Mouse (Mus musculus) embryonic facial prominence, embryonic 10.5 days (tissue): ENCODE measurements around the gene Mpzl2. TPM values are rescaled to one million over a fixed set of nuclear protein-coding genes. Genes with fewer than 3 reads are reported as not detected.

Source experiments
- DNase-seq: peaks from one replicate; pipeline ENCODE4 v3.0.0-alpha.2; 2017; ENCODE audit warnings: low spot score
- H3K27ac ChIP-seq: fragments of 300-500 bp; sonication (generic); replicated peaks from 2 replicates; pipeline ENCODE4 v1.5.1; 2016; ENCODE audit warnings: mild to moderate bottlenecking
- H3K27me3 ChIP-seq: fragments of 300-500 bp; sonication (generic); replicated peaks from 2 replicates; pipeline ENCODE4 v1.6.1; 2016; ENCODE audit warnings: low read depth, mild to moderate bottlenecking; ENCODE audit not compliant: poor library complexity, severe bottlenecking
- H3K36me3 ChIP-seq: fragments of 300-500 bp; sonication (generic); replicated peaks from 2 replicates; pipeline ENCODE4 v1.6.1; 2016; ENCODE audit warnings: mild to moderate bottlenecking, moderate library complexity
- H3K4me1 ChIP-seq: fragments of 300-500 bp; sonication (generic); 2 replicates; pipeline ENCODE4 v1.6.1; 2016
- H3K4me3 ChIP-seq: fragments of 300-500 bp; sonication (generic); 2 replicates; pipeline ENCODE4 v1.5.1; 2016; ENCODE audit warnings: mild to moderate bottlenecking, moderate library complexity
- H3K9me3 ChIP-seq: fragments of 300-500 bp; sonication (generic); 2 replicates; pipeline ENCODE4 v1.6.1; 2016; ENCODE audit warnings: mild to moderate bottlenecking
- WGBS: fragments of 180-500 bp; shearing (Covaris S2); methylation state at CpG from one replicate; pipeline ENCODE4 v1.1.7; 2016; 5-methylcytosine and 5-hydroxymethylcytosine counted together
- polyA plus RNA-seq: library from polyadenylated mRNA; unstranded; fragments of >200 nt; fragmentation: Nextera tagmentation; extraction: Ambion mirVana; gene quantifications from 2 replicates; pipeline ENCODE4 v1.2.1, GENCODE M21; 2016

The Mpzl2 gene
- polyA plus RNA-seq, 1 experiment from 2014 or later: 9.7 TPM

GRCm38 (mm10) chr9:45058304-45058940 is 18.8 kb downstream of the Mpzl2 start:
- Histone ChIP-seq H3K27ac (no peak overlapping the region), H3K36me3 (no peaks in the 10 kb centered on the region), H3K4me1 (peaks cover 25% of the 10 kb centered on the region), H3K27me3 (peaks cover 44% of the 10 kb centered on the region), H3K9me3 (no peaks in the 10 kb centered on the region), H3K4me3 (no peak overlapping the region)
- 21% methylated on average over 5 of the region's 5 CpGs for WGBS
- peak; percentile 45 for DNase-seq

GRCm38 (mm10) chr9:45060151-45060550 is 20.6 kb downstream of the Mpzl2 start:
- Histone ChIP-seq H3K4me3 (no peak overlapping the region), H3K4me1 (peaks cover 25% of the 10 kb centered on the region), H3K36me3 (no peaks in the 10 kb centered on the region), H3K9me3 (no peaks in the 10 kb centered on the region), H3K27me3 (peaks cover 44% of the 10 kb centered on the region), H3K27ac (no peak overlapping the region)
- peak; percentile 10 for DNase-seq
- WGBS: 36% methylated on average over 7 of the region's 7 CpGs

DNA sequence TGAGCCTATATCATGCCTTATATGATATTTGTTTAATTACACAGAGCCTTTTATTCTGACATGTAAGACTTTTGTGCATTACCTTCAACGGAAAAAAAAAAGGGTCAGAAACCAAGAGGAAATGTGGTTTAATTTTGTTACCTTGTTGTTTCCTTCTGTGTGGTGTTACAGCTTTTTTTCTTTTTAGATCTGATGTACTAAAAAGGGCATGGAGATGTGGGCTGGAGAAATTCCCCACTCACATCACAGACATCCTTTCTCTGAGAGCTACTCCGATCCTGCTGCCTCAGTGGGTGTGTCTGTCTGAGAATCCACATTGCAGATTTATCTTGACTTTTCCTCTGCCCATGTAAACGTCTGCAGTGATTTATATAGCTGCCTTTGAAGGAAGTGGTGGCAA is 23.1 kb downstream of the Mpzl2 start:
- Histone ChIP-seq H3K27me3 (peaks cover 32% of the 10 kb centered on the region), H3K27ac (no peak overlapping the region), H3K9me3 (no peaks in the 10 kb centered on the region), H3K36me3 (no peaks in the 10 kb centered on the region), H3K4me3 (no peak overlapping the region), H3K4me1 (peaks cover 21% of the 10 kb centered on the region)
- DNase-seq: no peak
- 81% methylated on average over 3 of the region's 3 CpGs for WGBS

DNA sequence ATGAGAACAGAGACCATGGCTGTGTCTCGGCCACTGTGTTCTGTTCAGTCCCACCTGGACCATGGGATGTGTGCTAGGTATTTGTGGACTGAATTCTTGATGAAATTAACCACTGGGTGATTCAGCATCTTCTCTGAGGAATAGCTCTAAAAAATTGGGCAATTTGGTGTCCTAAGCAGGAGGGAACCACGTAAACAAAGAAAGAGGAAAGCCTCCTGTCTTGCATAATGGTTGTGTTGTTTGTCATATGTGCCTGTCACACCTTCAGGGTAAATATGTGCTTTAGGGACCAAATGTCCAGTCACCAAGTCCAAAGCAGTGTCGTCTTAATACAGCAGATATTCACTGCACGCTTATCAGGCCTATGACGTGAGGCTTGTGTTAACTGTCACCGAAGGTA is 24.8 kb downstream of the Mpzl2 start:
- Histone ChIP-seq H3K4me3 (no peak overlapping the region), H3K27ac (no peak overlapping the region), H3K36me3 (no peaks in the 10 kb centered on the region), H3K27me3 (peaks cover 29% of the 10 kb centered on the region), H3K4me1 (peaks cover 6% of the 10 kb centered on the region; the same call in 1 of the 2 replicates), H3K9me3 (no peaks in the 10 kb centered on the region)
- 81% methylated on average over 6 of the region's 6 CpGs for WGBS
- DNase-seq: no peak

- no peak overlapping the region for H3K4me3 ChIP-seq
- WGBS: 86% methylated on average over 4 of the region's 4 CpGs
- H3K27ac ChIP-seq: no peak overlapping the region
- no peaks in the 10 kb centered on the region for H3K4me1 ChIP-seq
- peaks cover 7% of the 10 kb centered on the region for H3K27me3 ChIP-seq
- DNase-seq: no peak
- H3K36me3 ChIP-seq: no peaks in the 10 kb centered on the region
- no peaks in the 10 kb centered on the region for H3K9me3 ChIP-seq
Observed at GRCm38 (mm10) chr9:45066735-45067134, 27.1 kb downstream of the Mpzl2 start.

DNA sequence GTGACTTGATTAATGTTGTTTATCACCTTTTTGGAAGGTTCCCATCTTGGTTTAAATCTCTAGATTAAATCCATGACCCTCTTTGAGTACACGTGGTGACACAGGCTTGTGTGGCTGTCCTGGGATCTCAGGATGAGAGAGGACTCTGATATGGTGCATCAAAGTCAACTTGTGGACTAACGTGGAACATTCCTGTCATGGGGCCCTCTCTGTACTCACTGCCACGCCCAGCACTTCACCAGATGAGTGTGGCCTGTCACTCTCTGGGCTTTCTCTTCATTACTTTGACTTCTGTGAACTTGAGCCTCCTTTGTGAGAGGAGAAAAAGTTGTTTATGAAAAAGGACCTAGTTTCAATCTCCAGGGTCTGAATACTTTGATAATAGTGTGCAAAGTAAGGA is 32.2 kb downstream of the Mpzl2 start:
- 65% methylated on average over 3 of the region's 3 CpGs for WGBS
- Histone ChIP-seq H3K27me3 (no peaks in the 10 kb centered on the region), H3K9me3 (no peaks in the 10 kb centered on the region), H3K4me3 (no peak overlapping the region), H3K36me3 (no peaks in the 10 kb centered on the region), H3K4me1 (no peaks in the 10 kb centered on the region), H3K27ac (no peak overlapping the region)
- no peak for DNase-seq

GRCm38 (mm10) chr9:45077859-45078258 is 38.3 kb downstream of the Mpzl2 start:
- Histone ChIP-seq H3K4me3 (no peak overlapping the region), H3K9me3 (no peaks in the 10 kb centered on the region), H3K36me3 (no peaks in the 10 kb centered on the region), H3K4me1 (no peaks in the 10 kb centered on the region), H3K27ac (no peak overlapping the region), H3K27me3 (no peaks in the 10 kb centered on the region; the same call in 1 of the 2 replicates)
- no peak for DNase-seq
- WGBS: 71% methylated on average over 3 of the region's 3 CpGs

DNA sequence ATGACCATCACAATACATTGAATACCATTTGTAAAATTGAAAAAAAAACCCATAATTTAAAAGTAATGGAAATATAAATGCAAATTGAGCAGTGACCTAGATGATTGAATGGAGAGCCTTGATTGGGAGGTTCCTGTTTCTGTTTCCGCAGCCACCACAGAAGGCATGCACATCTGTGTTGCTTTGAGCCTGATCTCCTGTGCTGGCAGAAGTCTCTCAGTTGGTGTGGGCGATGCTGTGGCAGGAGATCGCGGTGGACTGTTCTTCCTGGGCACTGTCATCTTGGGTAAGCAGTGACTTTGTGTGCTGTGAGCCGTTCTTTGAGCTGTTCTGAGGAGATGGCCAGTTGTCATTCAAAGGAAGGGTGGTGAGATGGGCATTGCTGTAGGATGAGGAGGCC is 39.4 kb downstream of the Mpzl2 start, which contains the start of gene Jaml:
Jaml (plus strand) TSS at position 173 of the 400 bp plus-strand sequence.
- H3K4me1 ChIP-seq: no peaks in the 10 kb centered on the region
- no peaks in the 10 kb centered on the region for H3K36me3 ChIP-seq
- no peaks in the 10 kb centered on the region; the same call in 1 of the 2 replicates for H3K27me3 ChIP-seq
- 86% methylated on average over 5 of the region's 5 CpGs for WGBS
- H3K27ac ChIP-seq: no peak within 1 kb of the TSS
- DNase-seq: no peak
- H3K9me3 ChIP-seq: no peaks in the 10 kb centered on the region
- H3K4me3 ChIP-seq: no peak within 1 kb of the TSS

DNA sequence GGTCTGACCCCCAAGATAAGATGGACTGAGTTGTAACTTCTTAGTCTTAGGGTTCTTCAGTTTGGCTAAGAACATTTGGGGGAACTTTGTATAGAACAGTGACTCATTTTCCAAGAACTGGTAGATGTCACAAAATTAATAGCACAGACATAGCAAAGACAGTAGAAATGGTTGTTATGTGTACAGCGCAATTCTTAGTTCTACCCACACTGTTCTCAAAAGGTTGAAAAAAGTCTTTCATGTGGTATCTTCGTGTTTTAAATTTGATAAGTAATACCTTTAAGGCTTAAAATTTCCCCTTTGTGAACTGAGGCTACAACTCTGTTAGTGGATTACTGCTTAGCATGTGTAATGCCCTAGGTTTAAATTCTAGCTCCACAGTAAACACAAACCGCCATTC is 43.5 kb downstream of the Mpzl2 start:
- Histone ChIP-seq H3K9me3 (no peaks in the 10 kb centered on the region), H3K4me1 (no peaks in the 10 kb centered on the region), H3K27ac (no peak overlapping the region), H3K27me3 (peaks cover 15% of the 10 kb centered on the region), H3K4me3 (no peak overlapping the region), H3K36me3 (no peaks in the 10 kb centered on the region)
- 87% methylated on average over 3 of the region's 3 CpGs for WGBS
- no peak for DNase-seq

DNA sequence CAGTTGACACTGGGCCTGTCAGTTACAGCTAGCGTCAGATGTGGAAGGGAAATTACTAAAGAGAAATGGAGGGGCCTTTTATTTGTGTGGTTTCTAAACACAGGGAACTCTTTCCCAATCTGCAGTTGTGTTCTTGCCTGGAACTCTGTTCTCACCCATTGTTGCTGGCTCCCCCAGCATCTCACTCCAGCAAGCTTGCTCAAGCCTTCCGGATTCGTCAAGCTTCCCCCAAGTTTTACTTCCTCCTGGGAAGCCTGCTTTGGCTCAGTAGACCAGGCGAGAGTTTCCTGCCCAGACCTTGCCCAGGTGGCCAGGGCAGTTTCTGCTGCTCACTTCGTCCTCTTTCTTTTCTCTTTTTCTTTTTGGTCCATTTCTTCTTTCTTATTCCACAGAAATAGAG is 45.0 kb downstream of the Mpzl2 start:
- DNase-seq: no peak
- WGBS: 77% methylated on average over 5 of the region's 5 CpGs
- H3K9me3 ChIP-seq: no peaks in the 10 kb centered on the region
- H3K27me3 ChIP-seq: peaks cover 18% of the 10 kb centered on the region
- no peaks in the 10 kb centered on the region for H3K36me3 ChIP-seq
- H3K27ac ChIP-seq: no peak overlapping the region
- H3K4me3 ChIP-seq: no peak overlapping the region
- no peaks in the 10 kb centered on the region for H3K4me1 ChIP-seq

- Histone ChIP-seq H3K27ac (no peak overlapping the region), H3K4me1 (no peaks in the 10 kb centered on the region), H3K4me3 (no peak overlapping the region), H3K36me3 (no peaks in the 10 kb centered on the region), H3K9me3 (no peaks in the 10 kb centered on the region), H3K27me3 (peaks cover 18% of the 10 kb centered on the region)
- 76% methylated on average over 12 of the region's 12 CpGs for WGBS
- no peak for DNase-seq
Observed at GRCm38 (mm10) chr9:45085741-45086690, 46.4 kb downstream of the Mpzl2 start.

DNA sequence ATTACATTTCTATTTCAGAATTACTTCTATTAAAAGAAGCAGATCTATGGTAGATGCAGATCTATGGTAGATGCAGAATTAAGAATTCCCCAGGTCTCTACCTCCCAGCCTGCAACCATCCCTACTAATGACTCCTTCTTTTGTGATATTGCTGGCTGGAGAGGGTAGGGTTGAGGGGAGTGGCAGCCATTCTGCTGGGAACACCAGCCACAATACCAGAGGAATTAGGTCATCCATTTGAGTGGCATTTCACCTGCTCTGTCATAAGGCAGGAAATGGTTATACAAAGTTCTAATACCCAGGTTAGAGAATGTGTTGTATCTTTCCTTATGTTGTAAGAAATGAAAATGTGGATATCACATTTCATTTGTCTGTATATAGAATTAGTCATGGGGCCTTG is 48.4 kb downstream of the Mpzl2 start:
- no peak overlapping the region for H3K4me3 ChIP-seq
- H3K27me3 ChIP-seq: peaks cover 18% of the 10 kb centered on the region; the same call in 1 of the 2 replicates
- H3K36me3 ChIP-seq: no peaks in the 10 kb centered on the region
- H3K27ac ChIP-seq: no peak overlapping the region
- H3K9me3 ChIP-seq: no peaks in the 10 kb centered on the region
- peaks cover 6% of the 10 kb centered on the region; the same call in 1 of the 2 replicates for H3K4me1 ChIP-seq
- DNase-seq: no peak

GRCm38 (mm10) chr9:45090811-45091210 is 51.2 kb downstream of the Mpzl2 start:
- Histone ChIP-seq H3K4me3 (no peak overlapping the region), H3K4me1 (peaks cover 6% of the 10 kb centered on the region; the same call in 1 of the 2 replicates), H3K27me3 (peaks cover 24% of the 10 kb centered on the region; the same call in 1 of the 2 replicates), H3K9me3 (no peaks in the 10 kb centered on the region), H3K36me3 (no peaks in the 10 kb centered on the region), H3K27ac (no peak overlapping the region)
- DNase-seq: no peak
- WGBS: 76% methylated on average over 3 of the region's 3 CpGs
